29 mouse cellular contexts compared by ENCODE assay signal in the genomic region with DNA sequence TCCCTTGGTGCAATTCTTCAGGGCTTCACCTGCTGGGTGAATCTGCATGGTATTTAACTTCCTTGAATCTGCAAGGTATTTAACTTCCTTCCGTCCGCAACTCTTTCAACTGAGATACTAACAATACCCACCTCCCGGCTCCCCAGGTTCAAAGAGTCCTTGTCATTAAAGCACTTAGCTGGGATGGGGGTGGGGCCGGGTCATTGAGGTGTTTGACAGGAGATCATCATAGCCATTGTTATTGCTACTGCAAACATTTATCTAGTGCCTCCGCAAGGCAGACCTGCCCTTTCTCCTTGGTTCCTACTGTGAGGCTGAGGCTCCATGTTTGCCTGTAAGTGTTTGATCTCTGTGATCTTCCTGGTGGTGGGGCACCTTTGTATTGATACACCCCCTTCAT. TPM values are rescaled to one million over a fixed set of nuclear protein-coding genes. Genes with fewer than 3 reads are reported as not detected.
DNase-seq lines count a peak whose midpoint lies in the region; ATAC-seq and TF ChIP-seq lines count a peak whose summit lies in the region.
"Had no signal": no experiment of that assay in that cellular context is flagged by ENCODE, and none has a peak within 500 bp of the region (broad histone marks: within the 10 kb centered on the region; RNA-seq: fewer than 3 reads in every experiment).

No protein-coding gene starts in this region.

- 27% methylated on average over 5 of the region's 5 CpGs for WGBS in intestine, postnatal 0 days
- 15% methylated on average over 5 of the region's 5 CpGs for WGBS in midbrain, embryonic 15.5 days

- no peaks in the 10 kb centered on the region for H3K9me3 ChIP-seq in E14TG2a.4 (ENCODE audit: low read length)
- H3K9me3 ChIP-seq in intestine, postnatal 0 days (ENCODE audit: control insufficient read depth), result no peaks in the 10 kb centered on the region
- no peaks in the 10 kb centered on the region for H3K9me3 ChIP-seq in midbrain, embryonic 15.5 days
- H3K9me3 ChIP-seq: embryonic facial prominence, embryonic 15.5 days; forebrain, embryonic 15.5 days; G1E; heart, embryonic 12.5 days; hindbrain, embryonic 10.5 days; limb, embryonic 13.5 days; liver, embryonic 12.5 days; midbrain, embryonic 12.5 days had no signal

- H3K36me3 ChIP-seq in E14TG2a.4 (ENCODE audit: insufficient read depth, low read length), result no peaks in the 10 kb centered on the region
- H3K36me3 ChIP-seq in intestine, postnatal 0 days (ENCODE audit: control insufficient read depth, insufficient read depth), result no peaks in the 10 kb centered on the region
- H3K36me3 ChIP-seq in midbrain, embryonic 15.5 days (replicated peaks), result no peaks in the 10 kb centered on the region
- H3K36me3 ChIP-seq: embryonic facial prominence, embryonic 15.5 days; forebrain, embryonic 15.5 days; G1E; heart, embryonic 12.5 days; hindbrain, embryonic 10.5 days; limb, embryonic 13.5 days; liver, embryonic 12.5 days; midbrain, embryonic 12.5 days had no signal

- no peak for TF ChIP-seq CTCF in E14TG2a.4 (conservative IDR thresholded peaks at IDR 0.05; ENCODE audit: low read length)
- no peak for TF ChIP-seq CTCF in intestine, postnatal 0 days (IDR thresholded peaks at IDR 0.05; ENCODE audit: low read depth)

- H3K9ac ChIP-seq in intestine, postnatal 0 days (ENCODE audit: low read depth, low read length), result no peak overlapping the region
- H3K9ac ChIP-seq in midbrain, embryonic 15.5 days, result no peak overlapping the region
- H3K9ac ChIP-seq: embryonic facial prominence, embryonic 15.5 days; forebrain, embryonic 15.5 days; heart, embryonic 12.5 days; limb, embryonic 13.5 days; liver, embryonic 12.5 days; midbrain, embryonic 12.5 days had no signal

- H3K4me1 ChIP-seq in E14TG2a.4 (replicated peaks; ENCODE audit: low read depth, low read length), result peaks cover 46% of the 10 kb centered on the region
- H3K4me1 ChIP-seq in intestine, postnatal 0 days (replicated peaks; ENCODE audit: control insufficient read depth, insufficient read depth, low read length), result no peaks in the 10 kb centered on the region
- H3K4me1 ChIP-seq in midbrain, embryonic 15.5 days, result no peaks in the 10 kb centered on the region
- H3K4me1 ChIP-seq: forebrain, embryonic 15.5 days; liver, embryonic 12.5 days; midbrain, embryonic 12.5 days had no signal

- peaks cover 70% of the 10 kb centered on the region for H3K27me3 ChIP-seq in E14TG2a.4 (ENCODE audit: insufficient read depth, low read length)
- H3K27me3 ChIP-seq in intestine, postnatal 0 days (replicated peaks; ENCODE audit: control insufficient read depth, insufficient read depth, low read length), result no peaks in the 10 kb centered on the region
- H3K27me3 ChIP-seq in midbrain, embryonic 15.5 days (replicated peaks), result no peaks in the 10 kb centered on the region
- H3K27me3 ChIP-seq: embryonic facial prominence, embryonic 15.5 days; forebrain, embryonic 15.5 days; liver, embryonic 12.5 days; midbrain, embryonic 12.5 days; Patski had no signal

- H3K27ac ChIP-seq in intestine, postnatal 0 days (ENCODE audit: low read depth, low read length), result no peak overlapping the region
- H3K27ac ChIP-seq in midbrain, embryonic 15.5 days, result no peak overlapping the region
- H3K27ac ChIP-seq: embryonic facial prominence, embryonic 15.5 days; forebrain, embryonic 15.5 days; hindbrain, embryonic 10.5 days; limb, embryonic 13.5 days; liver, embryonic 12.5 days; midbrain, embryonic 12.5 days had no signal

- peak overlapping the region; percentile 43; the same call in 1 of the 2 replicates for H3K4me3 ChIP-seq in E14TG2a.4 (replicated peaks; ENCODE audit: low read length)
- no peak overlapping the region for H3K4me3 ChIP-seq in intestine, postnatal 0 days (ENCODE audit: low read depth, low read length)
- H3K4me3 ChIP-seq in midbrain, embryonic 15.5 days, result no peak overlapping the region
- H3K4me3 ChIP-seq: embryonic facial prominence, embryonic 15.5 days; forebrain, embryonic 15.5 days; heart, embryonic 12.5 days; hindbrain, embryonic 10.5 days; limb, embryonic 13.5 days; liver, embryonic 12.5 days; midbrain, embryonic 12.5 days had no signal

- H3K4me2 ChIP-seq in intestine, postnatal 0 days (replicated peaks; ENCODE audit: low read depth), result 0 out of 2 replicates have a peak overlapping the region, but pooled peaks have one; percentile 6
- H3K4me2 ChIP-seq in midbrain, embryonic 15.5 days, result no peak overlapping the region
- H3K4me2 ChIP-seq: embryonic facial prominence, embryonic 15.5 days; forebrain, embryonic 15.5 days; heart, embryonic 12.5 days; limb, embryonic 13.5 days; liver, embryonic 12.5 days; midbrain, embryonic 12.5 days had no signal

- DNase-seq in CD4-positive helper T cell, adult 2 months (ENCODE audit: low read depth, low spot score), result peak; percentile 27
- peak; percentile 92 for DNase-seq in WW6 (ENCODE audit: low read depth, low spot score)
- no peak for DNase-seq in cerebellum, postnatal 25 days
- DNase-seq in frontal cortex, adult 2 months (ENCODE audit: extremely low spot score in 1 of 2, low spot score in 1 of 2), result no peak
- DNase-seq in lung, postnatal 36 days, result no peak
- DNase-seq: adrenal gland, postnatal 36 days; cerebellum, adult 9-10 months; gastrocnemius, postnatal 14 days; heart, adult 18-20 months; heart, postnatal 10 days; kidney, adult 8-10 months; kidney, postnatal 4 days; lung, adult 18-20 months; lung, postnatal 14 days; right cerebral cortex, postnatal 14 days; spleen, adult 18-20 months; thymus, postnatal 25 days had no signal

- ATAC-seq in intestine, postnatal 0 days, result peak; percentile 58
- ATAC-seq in midbrain, embryonic 15.5 days (replicated peaks), result no peak
- ATAC-seq: forebrain, embryonic 15.5 days; liver, embryonic 12.5 days; Patski had no signal

RNA-seq across cellular contexts. Expression of a gene that starts 8.3 kb away (rescaled TPM):
- 33.9 and 40.0 TPM in 2 replicates for polyA plus RNA-seq in intestine, postnatal 0 days (2015; fragmentation: Nextera tagmentation; extraction: Ambion mirVana)
- 137 and 138 TPM in 2 replicates for polyA plus RNA-seq in midbrain, embryonic 15.5 days (2015; fragmentation: Nextera tagmentation; extraction: Ambion mirVana)
- polyA plus RNA-seq in frontal cortex, adult 2 months (2012; rRNA removed), result 52.0 and 53.0 TPM in 2 replicates

RNA-seq across cellular contexts. Expression of a gene that starts 53.8 kb away (rescaled TPM):
- 4.0 and 4.6 TPM in 2 replicates for polyA plus RNA-seq in intestine, postnatal 0 days (2015; fragmentation: Nextera tagmentation; extraction: Ambion mirVana)
- 18.1 and 20.9 TPM in 2 replicates for polyA plus RNA-seq in midbrain, embryonic 15.5 days (2015; fragmentation: Nextera tagmentation; extraction: Ambion mirVana)
- 19.9 and 21.1 TPM in 2 replicates for polyA plus RNA-seq in frontal cortex, adult 2 months (2012; rRNA removed)

Comparison
In these comparisons a context has a peak if more than half of its experiments do, and no peak if none do; other contexts are left out.
1. DNase-seq: peak in CD4-positive helper T cell, adult 2 months (single experiment) and WW6 (single experiment); none in cerebellum, postnatal 25 days (0 of 2), frontal cortex, adult 2 months (0 of 2) and lung, postnatal 36 days (single experiment).